In the genomic region with DNA sequence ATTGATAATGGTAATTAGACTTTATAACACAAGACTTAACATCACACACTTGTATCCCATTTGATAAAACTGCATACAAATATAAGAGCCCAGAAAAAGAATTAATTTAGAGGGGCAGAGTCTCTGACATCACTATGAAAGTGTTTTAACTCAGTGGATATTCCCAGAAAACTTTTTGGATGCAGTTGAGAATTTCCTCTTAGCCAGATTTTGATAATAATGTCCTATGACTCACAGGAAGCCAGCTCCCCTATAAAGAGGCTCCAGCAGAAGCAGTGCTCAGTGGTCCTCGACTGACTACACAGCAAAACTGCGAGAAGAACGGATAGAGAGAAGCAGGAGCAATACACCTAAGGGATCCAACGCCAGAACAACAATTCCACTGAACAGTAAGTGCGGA, we compare ENCODE assay signal across 28 mouse cellular contexts. TPM values are rescaled to one million over a fixed set of nuclear protein-coding genes. Genes with fewer than 3 reads are reported as not detected.
A peak's percentile ranks its signal among the peaks of the same experiment; 100 is the strongest.
DNase-seq lines count a peak whose midpoint lies in the region; ATAC-seq and TF ChIP-seq lines count a peak whose summit lies in the region.
"Had no signal": no experiment of that assay in that cellular context is flagged by ENCODE, and none has a peak within 500 bp of the region (broad histone marks: within the 10 kb centered on the region; RNA-seq: fewer than 3 reads in every experiment).

Gene Sele, plus strand, starts transcription at position 301 of the 400 bp plus-strand sequence.

- 82% methylated on average over 5 of the region's 5 CpGs for WGBS in embryonic facial prominence, embryonic 12.5 days
- 83% methylated on average over 5 of the region's 5 CpGs for WGBS in embryonic facial prominence, embryonic 10.5 days
- WGBS in heart, postnatal 0 days = 48% methylated on average over 5 of the region's 5 CpGs
- WGBS in heart, adult 2 months = 38% methylated on average over 5 of the region's 5 CpGs
- 84% methylated on average over 5 of the region's 5 CpGs for WGBS in midbrain, embryonic 11.5 days
- WGBS in midbrain, embryonic 13.5 days = 77% methylated on average over 5 of the region's 5 CpGs

- TF ChIP-seq EP300 in heart, postnatal 0 days (IDR thresholded peaks at IDR 0.05; ENCODE audit: low read depth) = no peak
- no peak for TF ChIP-seq EP300 in heart, adult 2 months (IDR thresholded peaks at IDR 0.05; ENCODE audit: insufficient read depth, low read depth, low read length)

- H3K4me1 ChIP-seq in embryonic facial prominence, embryonic 12.5 days = no peaks in the 10 kb centered on the region
- no peaks in the 10 kb centered on the region for H3K4me1 ChIP-seq in embryonic facial prominence, embryonic 10.5 days
- no peaks in the 10 kb centered on the region for H3K4me1 ChIP-seq in heart, postnatal 0 days (ENCODE audit: control insufficient read depth, insufficient read depth)
- no peaks in the 10 kb centered on the region for H3K4me1 ChIP-seq in heart, adult 2 months (ENCODE audit: control insufficient read depth, insufficient read depth, low read length)
- H3K4me1 ChIP-seq in midbrain, embryonic 11.5 days (ENCODE audit: control insufficient read depth, insufficient read depth, low read length) = no peaks in the 10 kb centered on the region
- no peaks in the 10 kb centered on the region for H3K4me1 ChIP-seq in midbrain, embryonic 13.5 days (replicated peaks)
- H3K4me1 ChIP-seq: forebrain, embryonic 13.5 days; hindbrain, embryonic 12.5 days; hindbrain, embryonic 15.5 days had no signal

- TF ChIP-seq POLR2A in heart, adult 2 months (IDR thresholded peaks at IDR 0.05; ENCODE audit: insufficient read depth, low read depth, low read length) = no peak

- no peak within 1 kb of the TSS for H3K4me3 ChIP-seq in embryonic facial prominence, embryonic 12.5 days
- H3K4me3 ChIP-seq in embryonic facial prominence, embryonic 10.5 days = no peak within 1 kb of the TSS
- no peak within 1 kb of the TSS for H3K4me3 ChIP-seq in heart, postnatal 0 days (ENCODE audit: low read depth, low read length)
- H3K4me3 ChIP-seq in heart, adult 2 months = no peak within 1 kb of the TSS
- no peak within 1 kb of the TSS for H3K4me3 ChIP-seq in midbrain, embryonic 11.5 days (ENCODE audit: low read depth, low read length)
- H3K4me3 ChIP-seq in midbrain, embryonic 13.5 days (replicated peaks) = no peak within 1 kb of the TSS
- H3K4me3 ChIP-seq: forebrain, embryonic 10.5 days; forebrain, embryonic 13.5 days; hindbrain, embryonic 12.5 days; hindbrain, embryonic 15.5 days had no signal

- TF ChIP-seq CTCF in heart, postnatal 0 days (IDR thresholded peaks at IDR 0.05; ENCODE audit: low read depth) = no peak
- no peak for TF ChIP-seq CTCF in heart, adult 2 months (IDR thresholded peaks at IDR 0.05)

- intact Hi-C loops in heart, adult 2 months (cut with DNase I) = no loop called here

- H3K27me3 ChIP-seq in embryonic facial prominence, embryonic 12.5 days = no peaks in the 10 kb centered on the region
- H3K27me3 ChIP-seq in embryonic facial prominence, embryonic 10.5 days (replicated peaks; ENCODE audit: low read depth, poor library complexity, severe bottlenecking) = no peaks in the 10 kb centered on the region
- H3K27me3 ChIP-seq in heart, postnatal 0 days (ENCODE audit: control insufficient read depth, insufficient read depth, low read length) = no peaks in the 10 kb centered on the region
- peaks cover 2% of the 10 kb centered on the region; the same call in 1 of the 2 replicates for H3K27me3 ChIP-seq in heart, adult 2 months (ENCODE audit: control insufficient read depth, insufficient read depth, low read length)
- H3K27me3 ChIP-seq in midbrain, embryonic 11.5 days (ENCODE audit: control insufficient read depth, insufficient read depth, low read length) = no peaks in the 10 kb centered on the region
- H3K27me3 ChIP-seq in midbrain, embryonic 13.5 days = no peaks in the 10 kb centered on the region
- H3K27me3 ChIP-seq: forebrain, embryonic 13.5 days; hindbrain, embryonic 12.5 days; hindbrain, embryonic 15.5 days had no signal

- H3K36me3 ChIP-seq in embryonic facial prominence, embryonic 12.5 days = no peaks in the 10 kb centered on the region
- no peaks in the 10 kb centered on the region for H3K36me3 ChIP-seq in embryonic facial prominence, embryonic 10.5 days (replicated peaks)
- no peaks in the 10 kb centered on the region for H3K36me3 ChIP-seq in heart, postnatal 0 days (replicated peaks; ENCODE audit: control insufficient read depth, insufficient read depth, low read length)
- no peaks in the 10 kb centered on the region for H3K36me3 ChIP-seq in heart, adult 2 months (ENCODE audit: control insufficient read depth, insufficient read depth, low read length)
- no peaks in the 10 kb centered on the region for H3K36me3 ChIP-seq in midbrain, embryonic 11.5 days (ENCODE audit: control insufficient read depth, insufficient read depth, low read length)
- H3K36me3 ChIP-seq in midbrain, embryonic 13.5 days = no peaks in the 10 kb centered on the region
- H3K36me3 ChIP-seq: forebrain, embryonic 10.5 days; G1E; hindbrain, embryonic 12.5 days; hindbrain, embryonic 15.5 days had no signal

- no peak for DNase-seq in embryonic facial prominence, embryonic 10.5 days (ENCODE audit: low spot score)
- no peak for DNase-seq in heart, postnatal 0 days (ENCODE audit: low spot score)
- no peak for DNase-seq in heart, adult 2 months
- DNase-seq in midbrain, embryonic 11.5 days (ENCODE audit: low spot score, missing footprints) = peak; percentile 28
- no peak for DNase-seq in thymus, postnatal 36 days
- DNase-seq: adrenal gland, adult 2 months; adrenal gland, postnatal 14 days; B cell, adult 2 months; cerebellum, adult 11 months; cerebellum, adult 2 months; cerebellum, adult 9-11 months; cerebellum, postnatal 25 days; gastrocnemius, postnatal 10 days; gastrocnemius, postnatal 36 days; heart, postnatal 14 days had no signal

- no peak for ATAC-seq in embryonic facial prominence, embryonic 12.5 days (ENCODE audit: insufficient number of reproducible peaks, insufficient read depth, low FRiP score, low TSS enrichment)
- no peak; the same call in 1 of the 2 replicates for ATAC-seq in heart, postnatal 0 days (ENCODE audit: insufficient read depth, low read depth)
- no peak for ATAC-seq in midbrain, embryonic 11.5 days (ENCODE audit: low FRiP score)
- no peak for ATAC-seq in midbrain, embryonic 13.5 days
- ATAC-seq: forebrain, embryonic 13.5 days; forebrain, embryonic 16.5 days; intestine, postnatal 0 days had no signal

- H3K9ac ChIP-seq in embryonic facial prominence, embryonic 12.5 days = peak within 1 kb of the TSS; percentile 10; the same call in 1 of the 2 replicates
- H3K9ac ChIP-seq in heart, postnatal 0 days (replicated peaks; ENCODE audit: low read depth, low read length) = no peak within 1 kb of the TSS
- H3K9ac ChIP-seq in heart, adult 2 months (ENCODE audit: low read depth, low read length) = no peak within 1 kb of the TSS
- H3K9ac ChIP-seq in midbrain, embryonic 11.5 days (ENCODE audit: low read length) = no peak within 1 kb of the TSS
- no peak within 1 kb of the TSS for H3K9ac ChIP-seq in midbrain, embryonic 13.5 days (replicated peaks)
- H3K9ac ChIP-seq: forebrain, embryonic 13.5 days; hindbrain, embryonic 12.5 days; hindbrain, embryonic 15.5 days had no signal

- H3K27ac ChIP-seq in embryonic facial prominence, embryonic 12.5 days = no peak within 1 kb of the TSS
- H3K27ac ChIP-seq in embryonic facial prominence, embryonic 10.5 days (replicated peaks) = no peak within 1 kb of the TSS
- H3K27ac ChIP-seq in heart, postnatal 0 days (ENCODE audit: low read depth) = no peak within 1 kb of the TSS
- H3K27ac ChIP-seq in heart, adult 2 months = no peak within 1 kb of the TSS
- H3K27ac ChIP-seq in midbrain, embryonic 11.5 days (ENCODE audit: low read depth, low read length) = no peak within 1 kb of the TSS
- no peak within 1 kb of the TSS for H3K27ac ChIP-seq in midbrain, embryonic 13.5 days
- H3K27ac ChIP-seq: forebrain, embryonic 10.5 days; forebrain, embryonic 13.5 days; hindbrain, embryonic 12.5 days; hindbrain, embryonic 15.5 days had no signal

- H3K79me2 ChIP-seq in heart, adult 2 months (replicated peaks; ENCODE audit: control insufficient read depth, insufficient read depth, low read length) = no peaks in the 10 kb centered on the region

- no peaks in the 10 kb centered on the region for H3K9me3 ChIP-seq in embryonic facial prominence, embryonic 12.5 days
- no peaks in the 10 kb centered on the region for H3K9me3 ChIP-seq in embryonic facial prominence, embryonic 10.5 days
- no peaks in the 10 kb centered on the region for H3K9me3 ChIP-seq in heart, postnatal 0 days (replicated peaks; ENCODE audit: control insufficient read depth, low read length)
- H3K9me3 ChIP-seq in midbrain, embryonic 11.5 days (ENCODE audit: control insufficient read depth, low read length) = no peaks in the 10 kb centered on the region
- no peaks in the 10 kb centered on the region for H3K9me3 ChIP-seq in midbrain, embryonic 13.5 days
- H3K9me3 ChIP-seq: forebrain, embryonic 10.5 days; forebrain, embryonic 13.5 days; G1E; hindbrain, embryonic 12.5 days; hindbrain, embryonic 15.5 days had no signal

- no peak within 1 kb of the TSS for H3K4me2 ChIP-seq in embryonic facial prominence, embryonic 12.5 days (replicated peaks)
- H3K4me2 ChIP-seq in heart, postnatal 0 days (ENCODE audit: low read depth, low read length) = peak within 1 kb of the TSS; percentile 21; the same call in 1 of the 2 replicates
- no peak within 1 kb of the TSS for H3K4me2 ChIP-seq in midbrain, embryonic 11.5 days
- H3K4me2 ChIP-seq in midbrain, embryonic 13.5 days (replicated peaks) = no peak within 1 kb of the TSS
- H3K4me2 ChIP-seq: forebrain, embryonic 13.5 days; hindbrain, embryonic 12.5 days; hindbrain, embryonic 15.5 days had no signal

RNA-seq across cellular contexts. Expression of gene Sele, which starts in this region (rescaled TPM):
- polyA plus RNA-seq in embryonic facial prominence, embryonic 12.5 days (2016; fragmentation: Nextera tagmentation; extraction: Ambion mirVana) = not detected in 2 replicates
- polyA plus RNA-seq in embryonic facial prominence, embryonic 10.5 days (2016; fragmentation: Nextera tagmentation; extraction: Ambion mirVana) = not detected in 2 replicates
- total RNA-seq in heart, postnatal 0 days (2014; rRNA removed; ENCODE audit: low replicate concordance) = 3.7 and 6.1 TPM in 2 replicates
- polyA plus RNA-seq in heart, postnatal 0 days (2015; fragmentation: Nextera tagmentation; extraction: Ambion mirVana) = 2.1 and 2.4 TPM in 2 replicates
- under 1 TPM; 0.23 to 0.70 TPM for total RNA-seq in heart, adult 2 months (2021)
- polyA plus RNA-seq in heart, adult 2 months (2012; rRNA removed) = 0.70 and 1.2 TPM in 2 replicates
- polyA plus RNA-seq in midbrain, embryonic 11.5 days (2014; fragmentation: Nextera tagmentation; extraction: Ambion mirVana) = not detected in 2 replicates
- polyA plus RNA-seq in midbrain, embryonic 13.5 days (2015; fragmentation: Nextera tagmentation; extraction: Ambion mirVana) = not detected in 2 replicates
- total RNA-seq: CH12.LX; gastrocnemius, adult 18-20 months; gastrocnemius, postnatal 10 days; gastrocnemius, postnatal 36 days; hematopoietic stem cell, adult 5-6 weeks had no signal
- polyA plus RNA-seq: forebrain, embryonic 10.5 days; forebrain, embryonic 13.5 days; forebrain, embryonic 16.5 days; G1E; hindbrain, embryonic 12.5 days; hindbrain, embryonic 15.5 days; intestine, embryonic 14.5 days had no signal

Comparison
In these comparisons a context has a peak if more than half of its experiments do, and no peak if none do; other contexts are left out.
1. Peak in DNase-seq in midbrain, embryonic 11.5 days; RNA of the gene not detected or under 1 TPM.